Mouse (Mus musculus): Measurements from ENCODE around the gene Mmp1b.

- TF ChIP-seq HCFC1 (IDR thresholded peaks at IDR 0.05; ENCODE audit: borderline replicate concordance, insufficient read depth, low read length), result no peak
- no peak for TF ChIP-seq MAFK (IDR thresholded peaks at IDR 0.05; ENCODE audit: insufficient read depth, low read depth, low read length)
Measured at GRCm38 (mm10) chr9:7387947-7388346, at the start of gene Mmp1b.
